Mouse (Mus musculus) T-helper 1 cell (primary cell): ENCODE data around the gene Ap1b1.

Source experiments
- in situ Hi-C: fragments of 300-600 bp; cut with MboI, MseI; formaldehyde crosslinking; loops from one replicate; pipeline ENCODE4 v1.15.1; 2025; ENCODE audit warnings: high pct_unique_total_duplicates

Ap1b1 gene

DNA sequence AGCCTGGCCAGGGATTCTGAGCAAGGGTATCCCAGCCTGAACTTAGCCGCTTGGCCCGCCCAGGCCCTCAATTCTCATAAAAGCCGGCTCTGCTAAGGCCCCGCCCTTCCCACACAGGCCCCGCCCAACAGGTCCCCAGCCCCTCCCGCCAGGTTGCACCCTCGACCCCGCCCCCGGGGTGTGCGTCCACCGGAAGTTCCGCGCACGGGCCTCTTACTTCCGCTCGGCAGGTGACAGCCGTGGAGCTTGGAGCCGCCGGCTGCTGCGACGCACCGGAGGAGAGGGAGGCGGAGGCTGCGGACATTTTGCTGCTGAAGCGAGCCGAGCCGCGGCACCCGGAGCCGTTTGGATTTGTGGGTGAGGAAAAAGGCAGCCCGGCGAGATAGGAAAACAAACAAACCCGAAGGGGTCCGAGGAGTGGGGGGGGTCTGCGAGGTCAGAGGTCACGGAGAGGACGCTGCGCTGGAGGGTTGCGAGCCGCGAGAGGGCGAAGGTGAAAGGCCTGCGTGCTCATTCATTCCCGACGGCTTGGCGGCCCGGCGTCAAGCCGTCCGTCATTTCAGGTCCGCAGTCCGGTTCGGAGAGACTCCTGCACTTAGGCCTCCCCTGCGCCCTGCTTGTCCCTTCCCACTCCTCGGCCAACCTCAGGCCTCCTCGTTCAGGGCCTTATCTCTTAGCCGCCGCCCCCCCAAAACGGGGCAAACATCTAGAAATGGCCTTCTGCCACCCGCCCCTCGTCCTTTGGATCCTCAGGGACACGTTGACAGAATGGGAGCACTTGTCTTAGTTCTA is at the start of gene Ap1b1:
Gene Ap1b1, plus strand, starts transcription at position 130 of the 792 bp plus-strand sequence.
- in situ Hi-C loops: no loop called here

- in situ Hi-C loops: no loop called here
These were observed 40.1 kb upstream of the Ap1b1 start for GRCm38 (mm10) chr11:4946530-4946929.

- in situ Hi-C loops: no loop called here
These were observed 39.4 kb upstream of the Ap1b1 start for GRCm38 (mm10) chr11:4946947-4947812.

DNA sequence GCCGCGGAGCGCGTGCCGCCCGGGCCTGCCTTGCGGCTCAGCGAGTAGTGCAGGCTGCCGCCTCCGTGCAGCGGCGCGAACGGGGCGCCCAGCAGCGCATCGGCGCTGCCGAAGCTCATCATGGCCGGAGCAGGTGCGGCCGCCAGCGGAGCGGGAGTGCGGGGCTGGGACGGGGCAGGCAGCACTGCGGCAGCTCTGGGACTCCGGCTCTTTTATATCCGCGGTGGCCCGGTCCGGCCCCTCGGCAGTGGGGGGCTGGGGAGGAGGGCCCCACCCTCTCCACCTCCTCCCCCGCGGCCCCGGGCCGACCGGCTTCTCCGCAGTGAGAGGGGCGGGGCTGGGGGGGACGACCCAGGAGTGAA is 38.8 kb upstream of the Ap1b1 start, which contains the start of gene Nefh:
Gene Nefh, minus strand, starts transcription at position 252 of the 362 bp plus-strand sequence.
- in situ Hi-C loops: no loop called here

DNA sequence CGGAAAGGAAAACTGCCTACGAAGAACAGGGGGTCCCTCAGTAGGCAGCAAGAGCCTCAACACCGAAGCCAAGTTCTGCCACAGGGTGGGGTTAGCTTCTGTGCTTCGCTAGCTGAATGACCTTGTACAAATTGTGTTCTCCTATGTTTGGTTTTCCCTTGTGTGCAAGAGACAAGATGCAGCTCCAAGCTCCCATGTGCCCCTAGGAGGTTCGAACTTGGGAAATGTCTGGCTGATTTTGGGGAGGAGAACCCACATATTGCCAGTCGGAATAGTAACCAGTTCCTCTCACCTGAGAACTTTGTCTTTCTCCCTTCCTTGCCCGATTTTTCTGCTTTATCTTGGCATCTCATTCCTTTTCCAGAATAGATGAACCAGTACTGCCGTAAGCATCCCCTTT is 37.8 kb upstream of the Ap1b1 start:
- in situ Hi-C loops: no loop called here

GRCm38 (mm10) chr11:4949256-4950044 is 37.2 kb upstream of the Ap1b1 start:
- in situ Hi-C loops: no loop called here

- in situ Hi-C loops: no loop called here
These were observed 33.2 kb upstream of the Ap1b1 start for GRCm38 (mm10) chr11:4953401-4953800.

- in situ Hi-C loops: no loop called here
These were observed 32.7 kb upstream of the Ap1b1 start for GRCm38 (mm10) chr11:4953918-4954317.

DNA sequence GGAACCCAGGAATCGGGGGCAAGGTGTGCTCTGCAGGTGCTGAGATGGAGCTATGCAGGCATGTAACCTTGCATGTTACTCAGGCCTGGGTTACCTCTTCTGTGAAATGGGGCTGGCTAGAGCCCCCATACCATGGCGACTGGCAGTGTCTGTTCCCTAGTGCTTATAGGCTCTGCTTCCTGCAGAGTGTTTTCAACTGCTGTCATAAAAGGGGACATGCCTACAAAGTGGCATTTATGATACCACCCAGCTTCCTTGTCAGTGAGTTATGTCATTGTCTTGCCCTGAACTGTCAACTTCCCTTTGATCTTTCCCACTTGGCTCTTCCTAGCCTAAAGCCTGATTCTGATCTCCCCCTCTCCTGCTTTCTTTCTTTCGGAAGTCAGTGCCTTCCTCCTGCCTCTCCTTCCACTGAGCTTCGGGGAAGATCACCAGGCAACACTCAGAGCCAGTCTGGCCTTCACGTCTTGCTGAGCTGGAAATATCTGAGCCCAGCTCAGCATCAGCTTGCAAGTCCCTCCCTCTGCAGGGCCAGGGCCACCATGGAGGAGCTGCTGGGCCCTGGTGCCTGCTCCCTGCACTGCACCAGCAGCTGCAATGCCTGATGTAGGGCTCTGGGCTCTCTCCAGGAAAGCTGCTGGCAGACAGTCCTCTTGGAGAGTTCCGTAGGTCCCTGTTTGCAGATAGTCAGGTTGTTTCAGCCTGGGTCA is 23.4 kb upstream of the Ap1b1 start:
- in situ Hi-C loops: no loop called here

- in situ Hi-C loops: no loop called here
These were observed 20.3 kb upstream of the Ap1b1 start for GRCm38 (mm10) chr11:4966325-4966724.

DNA sequence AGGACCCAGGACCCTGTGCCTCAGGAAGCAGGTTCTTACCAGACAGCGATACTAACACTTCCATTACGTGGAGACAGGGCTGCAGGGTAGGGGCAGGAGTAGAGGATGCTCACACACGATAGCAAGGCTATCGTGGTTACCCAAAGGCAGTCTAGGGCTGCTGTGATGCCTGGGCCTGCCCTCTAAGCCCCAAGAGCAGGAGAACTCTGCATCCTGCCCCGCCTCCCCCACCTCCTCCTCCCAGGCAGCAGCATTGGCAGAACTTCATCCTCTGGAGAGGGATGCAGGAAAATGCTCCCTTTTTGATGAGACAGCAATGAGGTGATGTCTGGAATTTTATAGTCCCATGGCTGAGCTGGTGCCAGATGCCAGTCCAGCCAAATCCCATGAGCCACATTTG is 19.7 kb upstream of the Ap1b1 start:
- in situ Hi-C loops: no loop called here

DNA sequence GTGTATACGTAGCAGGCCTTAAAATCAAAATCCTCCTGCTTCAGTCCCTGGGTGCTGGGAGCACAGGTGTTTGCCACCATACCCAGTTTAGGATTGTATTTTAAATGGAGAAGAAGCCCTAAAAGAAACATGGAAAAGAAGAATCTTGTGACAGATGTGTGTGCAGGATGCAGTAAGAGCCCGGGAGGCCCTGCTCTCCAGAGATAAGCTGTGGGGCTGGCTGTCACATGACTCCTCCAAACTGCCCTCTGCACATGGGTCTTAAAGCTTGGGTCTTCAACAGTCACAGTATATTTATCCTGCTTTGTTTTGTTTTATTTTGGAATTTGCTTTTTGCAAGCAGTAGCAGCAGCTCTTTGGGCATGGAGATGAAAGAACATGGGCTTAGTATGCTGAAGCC is 19.1 kb upstream of the Ap1b1 start:
- in situ Hi-C loops: no loop called here

DNA sequence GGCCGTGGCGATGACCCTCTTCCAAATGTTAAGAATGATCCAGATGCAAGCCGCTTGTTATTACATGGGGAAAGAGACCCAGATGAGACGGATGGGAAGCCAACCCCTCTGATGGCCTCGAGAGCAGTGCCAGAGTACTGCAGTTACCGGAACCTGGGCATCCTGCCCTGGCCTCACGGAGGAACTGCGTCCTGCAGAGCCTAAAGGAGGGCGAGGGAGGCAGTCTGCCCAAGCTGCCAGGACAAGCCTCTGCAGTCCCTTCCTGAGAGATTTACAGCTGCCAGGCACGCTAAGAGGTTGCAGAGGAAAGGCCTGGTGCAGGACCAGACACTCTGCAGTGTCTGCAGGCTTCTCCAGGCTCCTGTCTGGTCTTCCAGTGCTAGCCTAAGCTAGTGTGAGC is 18.2 kb upstream of the Ap1b1 start:
- in situ Hi-C loops: no loop called here

- in situ Hi-C loops: loop anchor here (10.0 kb wide), 1 partner anchor 58 kb away; no protein-coding TSS in a partner anchor
These were observed 13.4 kb upstream of the Ap1b1 start for GRCm38 (mm10) chr11:4972967-4973870.

- in situ Hi-C loops: loop anchor here (10.0 kb wide), 1 partner anchor 59 kb away; no protein-coding TSS in a partner anchor
These were observed 12.8 kb upstream of the Ap1b1 start for GRCm38 (mm10) chr11:4973871-4974256.

GRCm38 (mm10) chr11:4974376-4975122 is 12.1 kb upstream of the Ap1b1 start:
- in situ Hi-C loops: loop anchor here (10.0 kb wide), 1 partner anchor 60 kb away; no protein-coding TSS in a partner anchor

DNA sequence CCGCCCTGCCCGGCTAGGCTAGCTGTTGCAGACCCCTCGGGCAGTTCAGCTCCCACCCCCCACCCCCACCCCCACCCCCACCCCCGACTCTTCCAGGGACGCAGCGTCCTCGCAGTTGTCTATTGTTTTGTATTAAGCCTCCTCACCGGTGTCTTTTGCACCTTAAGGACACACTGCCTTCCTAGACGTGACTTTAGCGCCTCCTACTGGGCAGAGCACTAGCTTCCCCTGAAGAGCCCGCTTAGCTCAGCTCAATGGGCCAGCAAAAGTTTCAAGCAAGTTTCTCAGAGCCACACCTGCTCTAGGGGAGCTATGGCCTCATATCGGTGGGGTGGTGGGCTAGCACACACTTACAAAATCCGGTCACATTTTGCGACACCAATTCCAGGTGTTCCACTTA is 11.0 kb upstream of the Ap1b1 start:
- in situ Hi-C loops: loop anchor here (10.0 kb wide), 1 partner anchor 61 kb away; no protein-coding TSS in a partner anchor

DNA sequence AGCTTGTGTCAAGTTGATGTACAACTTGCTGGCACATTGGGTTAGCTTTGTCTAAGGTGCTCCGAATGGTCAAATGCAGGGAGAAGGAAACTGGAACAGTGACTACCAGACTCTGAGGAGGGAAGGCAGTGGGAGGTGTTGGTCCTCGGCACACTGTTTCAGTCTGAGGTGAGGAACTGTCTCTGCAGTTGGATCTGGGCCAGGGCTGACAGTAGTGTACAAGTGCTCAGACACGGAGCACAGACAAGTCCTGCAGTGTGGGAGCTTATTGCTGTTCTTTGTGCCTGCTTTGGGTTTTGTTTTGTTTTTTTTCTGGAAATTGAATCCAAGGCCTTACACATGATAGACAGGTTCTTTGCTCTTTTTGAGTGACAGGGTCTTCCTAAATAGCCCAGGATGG is 3.6 kb upstream of the Ap1b1 start:
- in situ Hi-C loops: no loop called here

- in situ Hi-C loops: no loop called here
These were observed 3.1 kb upstream of the Ap1b1 start for GRCm38 (mm10) chr11:4983538-4983937.
